Mouse (Mus musculus) midbrain, embryonic 12.5 days (tissue): ENCODE data around the gene Plscr4. TPM values are rescaled to one million over a fixed set of nuclear protein-coding genes. Genes with fewer than 3 reads are reported as not detected.
A peak's percentile ranks its signal among the peaks of the same experiment; 100 is the strongest.

Experiments used
- ATAC-seq: fragments of 200-750 bp; cut with Nextera tagmentation; 2 replicates; pipeline ENCODE4 v1.8.0; 2017; ENCODE audit warnings: low read depth, moderate TSS enrichment, moderate library complexity; ENCODE audit not compliant: low FRiP score
- H3K27ac ChIP-seq: fragments of 300-500 bp; sonication (generic); replicated peaks from 2 replicates; pipeline ENCODE4 v1.5.1; 2016; ENCODE audit warnings: mild to moderate bottlenecking
- H3K27me3 ChIP-seq: fragments of 300-500 bp; sonication (generic); 2 replicates; pipeline ENCODE4 v1.6.1; 2016; ENCODE audit warnings: mild to moderate bottlenecking
- H3K36me3 ChIP-seq: fragments of 300-500 bp; sonication (generic); 2 replicates; pipeline ENCODE4 v1.6.1; 2016
- H3K4me1 ChIP-seq: fragments of 300-500 bp; sonication (generic); 2 replicates; pipeline ENCODE4 v1.6.1; 2016
- H3K4me2 ChIP-seq: fragments of 300-500 bp; sonication (generic); replicated peaks from 2 replicates; pipeline ENCODE4 v1.6.1; 2016; ENCODE audit warnings: mild to moderate bottlenecking, moderate library complexity
- H3K4me3 ChIP-seq: fragments of 300-500 bp; sonication (generic); 2 replicates; pipeline ENCODE4 v1.5.1; 2016; ENCODE audit warnings: mild to moderate bottlenecking
- H3K9ac ChIP-seq: fragments of 300-500 bp; sonication (generic); replicated peaks from 2 replicates; pipeline ENCODE4 v1.6.1; 2016; ENCODE audit warnings: mild to moderate bottlenecking, moderate library complexity
- H3K9me3 ChIP-seq: fragments of 300-500 bp; sonication (generic); 2 replicates; pipeline ENCODE4 v1.6.1; 2016; ENCODE audit warnings: mild to moderate bottlenecking
- WGBS: fragments of 180-500 bp; shearing (Covaris S2); methylation state at CpG from one replicate; pipeline ENCODE4 v1.1.7; 2016; 5-methylcytosine and 5-hydroxymethylcytosine counted together
- polyA plus RNA-seq: library from polyadenylated mRNA; unstranded; fragments of >200 nt; fragmentation: Nextera tagmentation; extraction: Ambion mirVana; gene quantifications from 2 replicates; pipeline ENCODE4 v1.2.1, GENCODE M21; 2016

Gene Plscr4
- polyA plus RNA-seq, 1 experiment from 2014 or later = 1.3 TPM

GRCm38 (mm10) chr9:92474244-92474643 lies 17.1 kb downstream of the Plscr4 start:
- Histone ChIP-seq H3K4me1 (no peaks in the 10 kb centered on the region), H3K27ac (no peak overlapping the region), H3K4me3 (no peak overlapping the region), H3K4me2 (no peak overlapping the region), H3K36me3 (no peaks in the 10 kb centered on the region), H3K9ac (no peak overlapping the region), H3K9me3 (no peaks in the 10 kb centered on the region), H3K27me3 (no peaks in the 10 kb centered on the region)
- no peak for ATAC-seq
- WGBS = 97% methylated on average over 1 of the region's 1 CpGs

GRCm38 (mm10) chr9:92481663-92482062 lies 24.5 kb downstream of the Plscr4 start:
- no peak overlapping the region for H3K4me3 ChIP-seq
- H3K9ac ChIP-seq = no peak overlapping the region
- no peak for ATAC-seq
- no peaks in the 10 kb centered on the region for H3K27me3 ChIP-seq
- no peaks in the 10 kb centered on the region for H3K9me3 ChIP-seq
- no peaks in the 10 kb centered on the region for H3K36me3 ChIP-seq
- H3K27ac ChIP-seq = no peak overlapping the region
- 87% methylated on average over 2 of the region's 2 CpGs for WGBS
- H3K4me1 ChIP-seq = no peaks in the 10 kb centered on the region
- no peak overlapping the region for H3K4me2 ChIP-seq

DNA sequence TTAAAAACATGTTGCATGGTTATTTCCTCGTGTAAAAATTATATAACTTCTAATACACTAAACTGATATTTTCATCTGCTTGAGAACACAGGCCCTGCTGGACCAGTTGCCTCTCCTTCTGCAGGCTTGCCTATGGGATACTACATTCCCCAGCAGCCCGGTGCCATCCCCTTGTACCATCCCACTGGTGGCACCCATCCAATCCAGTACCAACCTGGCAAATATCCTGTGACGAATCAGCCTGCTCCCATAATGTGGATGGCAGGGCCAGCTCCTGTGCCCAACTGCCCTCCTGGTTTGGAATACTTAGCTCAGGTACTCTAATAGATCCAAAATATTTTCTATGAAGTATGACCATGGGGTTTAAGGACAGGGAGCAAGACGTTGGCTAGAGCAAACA lies 25.4 kb downstream of the Plscr4 start:
- ATAC-seq = no peak

GRCm38 (mm10) chr9:92484710-92485267 lies 27.6 kb downstream of the Plscr4 start:
- Histone ChIP-seq H3K27ac (no peak overlapping the region), H3K4me1 (no peaks in the 10 kb centered on the region), H3K36me3 (no peaks in the 10 kb centered on the region), H3K4me3 (no peak overlapping the region), H3K9me3 (no peaks in the 10 kb centered on the region), H3K4me2 (no peak overlapping the region), H3K27me3 (no peaks in the 10 kb centered on the region), H3K9ac (no peak overlapping the region)
- no peak for ATAC-seq
- WGBS = 86% methylated on average over 7 of the region's 7 CpGs

More for the DNA sequence above, 25.4 kb downstream of the Plscr4 start:
- Histone ChIP-seq H3K27ac (no peak overlapping the region), H3K9ac (no peak overlapping the region), H3K4me3 (no peak overlapping the region), H3K36me3 (no peaks in the 10 kb centered on the region), H3K27me3 (no peaks in the 10 kb centered on the region), H3K9me3 (no peaks in the 10 kb centered on the region), H3K4me1 (no peaks in the 10 kb centered on the region), H3K4me2 (no peak overlapping the region)
- WGBS = 89% methylated on average over 4 of the region's 4 CpGs

DNA sequence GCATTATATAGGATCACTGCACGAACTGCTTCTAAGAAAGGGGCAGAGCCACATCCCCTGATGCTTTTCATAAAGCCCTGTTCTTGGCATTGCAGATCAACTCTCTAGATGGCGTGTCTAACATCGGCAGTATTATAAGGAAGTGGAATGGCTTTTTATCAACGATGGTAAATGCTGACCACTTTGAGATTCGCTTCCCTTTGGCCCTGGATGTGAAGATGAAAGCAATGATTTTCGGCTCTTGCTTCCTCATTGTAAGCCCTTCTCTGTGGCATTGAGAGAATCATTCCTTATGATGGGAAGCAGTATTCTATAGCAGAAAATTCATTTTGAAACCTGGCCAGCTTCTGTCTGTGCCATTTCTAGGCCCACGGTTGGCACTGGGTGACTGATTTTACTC lies 32.7 kb downstream of the Plscr4 start:
- Histone ChIP-seq H3K9ac (no peak overlapping the region), H3K4me3 (no peak overlapping the region), H3K27ac (no peak overlapping the region), H3K27me3 (no peaks in the 10 kb centered on the region), H3K4me1 (no peaks in the 10 kb centered on the region), H3K4me2 (no peak overlapping the region), H3K9me3 (no peaks in the 10 kb centered on the region), H3K36me3 (no peaks in the 10 kb centered on the region)
- WGBS = 88% methylated on average over 7 of the region's 7 CpGs
- ATAC-seq = no peak

- 84% methylated on average over 3 of the region's 3 CpGs for WGBS
- no peak overlapping the region for H3K9ac ChIP-seq
- no peaks in the 10 kb centered on the region for H3K4me1 ChIP-seq
- no peaks in the 10 kb centered on the region for H3K27me3 ChIP-seq
- no peak overlapping the region for H3K27ac ChIP-seq
- no peak overlapping the region for H3K4me2 ChIP-seq
- no peaks in the 10 kb centered on the region for H3K9me3 ChIP-seq
- H3K4me3 ChIP-seq = no peak overlapping the region
- H3K36me3 ChIP-seq = no peaks in the 10 kb centered on the region
- no peak for ATAC-seq
Observed at GRCm38 (mm10) chr9:92490319-92490718, 33.1 kb downstream of the Plscr4 start.

GRCm38 (mm10) chr9:92491274-92491673 lies 34.1 kb downstream of the Plscr4 start:
- Histone ChIP-seq H3K27ac (no peak overlapping the region), H3K36me3 (no peaks in the 10 kb centered on the region), H3K4me3 (no peak overlapping the region), H3K4me2 (no peak overlapping the region), H3K9ac (no peak overlapping the region), H3K4me1 (no peaks in the 10 kb centered on the region), H3K27me3 (no peaks in the 10 kb centered on the region), H3K9me3 (no peaks in the 10 kb centered on the region)
- ATAC-seq = no peak
- WGBS = 82% methylated on average over 2 of the region's 2 CpGs

GRCm38 (mm10) chr9:92499710-92500410 lies 42.7 kb downstream of the Plscr4 start:
- H3K4me3 ChIP-seq = no peak overlapping the region
- 43% methylated on average over 12 of the region's 12 CpGs for WGBS
- no peaks in the 10 kb centered on the region for H3K4me1 ChIP-seq
- H3K9me3 ChIP-seq = no peaks in the 10 kb centered on the region
- no peak overlapping the region for H3K4me2 ChIP-seq
- H3K27ac ChIP-seq = no peak overlapping the region
- H3K36me3 ChIP-seq = no peaks in the 10 kb centered on the region
- no peak overlapping the region for H3K9ac ChIP-seq
- peak; percentile 85 for ATAC-seq
- no peaks in the 10 kb centered on the region for H3K27me3 ChIP-seq

GRCm38 (mm10) chr9:92504256-92504655 lies 47.1 kb downstream of the Plscr4 start:
- H3K9me3 ChIP-seq = no peaks in the 10 kb centered on the region
- H3K36me3 ChIP-seq = no peaks in the 10 kb centered on the region
- H3K9ac ChIP-seq = no peak overlapping the region
- WGBS = 79% methylated on average over 3 of the region's 3 CpGs
- H3K4me1 ChIP-seq = no peaks in the 10 kb centered on the region
- ATAC-seq = no peak
- no peak overlapping the region for H3K27ac ChIP-seq
- H3K4me2 ChIP-seq = no peak overlapping the region
- H3K27me3 ChIP-seq = no peaks in the 10 kb centered on the region
- H3K4me3 ChIP-seq = no peak overlapping the region

DNA sequence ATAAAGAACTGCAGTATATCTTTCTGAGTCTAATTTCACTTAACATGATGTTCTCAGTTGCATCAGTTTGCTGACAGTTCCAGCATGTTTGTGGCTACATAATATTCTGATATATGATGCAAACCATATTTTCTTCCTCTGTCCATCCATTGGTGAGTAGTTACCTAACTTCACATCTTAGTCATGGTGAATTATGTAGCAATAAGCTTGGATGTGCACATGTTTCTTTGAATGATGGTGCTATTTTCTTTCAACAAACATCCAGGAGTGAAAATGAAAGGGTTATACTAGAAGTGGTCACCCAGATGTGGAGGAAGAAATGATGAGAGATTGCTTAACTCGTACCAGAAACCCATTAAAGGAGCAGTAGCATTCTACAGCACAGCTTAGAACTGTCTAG lies 47.7 kb downstream of the Plscr4 start:
- Histone ChIP-seq H3K4me3 (no peak overlapping the region), H3K9ac (no peak overlapping the region), H3K36me3 (no peaks in the 10 kb centered on the region), H3K9me3 (no peaks in the 10 kb centered on the region), H3K27me3 (no peaks in the 10 kb centered on the region), H3K4me1 (no peaks in the 10 kb centered on the region), H3K4me2 (no peak overlapping the region), H3K27ac (no peak overlapping the region)
- no peak for ATAC-seq
- 75% methylated on average over 1 of the region's 1 CpGs for WGBS

DNA sequence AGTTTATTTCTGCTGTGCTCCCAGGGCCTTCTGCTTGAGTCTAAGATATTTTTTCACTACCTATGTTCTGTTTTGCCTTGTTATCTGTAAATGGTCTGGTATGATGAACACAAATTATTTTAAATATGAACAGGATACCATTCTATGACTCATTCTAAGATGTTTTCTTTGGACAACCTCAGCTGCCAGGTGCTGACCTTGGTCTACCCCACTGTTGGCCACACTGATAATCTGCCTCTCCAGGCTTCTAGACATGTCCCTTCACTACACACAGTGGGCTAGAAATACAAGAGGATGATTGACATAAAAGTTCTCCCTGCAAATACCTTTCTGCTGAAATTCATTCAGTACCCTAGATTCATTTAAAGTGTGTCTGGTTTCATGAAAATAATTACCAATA lies 54.5 kb downstream of the Plscr4 start:
- ATAC-seq = no peak
- Histone ChIP-seq H3K27ac (no peak overlapping the region), H3K36me3 (no peaks in the 10 kb centered on the region), H3K9me3 (no peaks in the 10 kb centered on the region), H3K27me3 (no peaks in the 10 kb centered on the region), H3K4me3 (no peak overlapping the region), H3K9ac (no peak overlapping the region), H3K4me2 (no peak overlapping the region), H3K4me1 (no peaks in the 10 kb centered on the region)

- Histone ChIP-seq H3K27me3 (no peaks in the 10 kb centered on the region), H3K4me3 (no peak overlapping the region), H3K36me3 (no peaks in the 10 kb centered on the region), H3K9ac (no peak overlapping the region), H3K4me2 (no peak overlapping the region), H3K4me1 (no peaks in the 10 kb centered on the region), H3K9me3 (peaks cover 9% of the 10 kb centered on the region), H3K27ac (no peak overlapping the region)
- no peak for ATAC-seq
- 96% methylated on average over 12 of the region's 12 CpGs for WGBS
Observed at GRCm38 (mm10) chr9:92517036-92517435, 59.9 kb downstream of the Plscr4 start.

DNA sequence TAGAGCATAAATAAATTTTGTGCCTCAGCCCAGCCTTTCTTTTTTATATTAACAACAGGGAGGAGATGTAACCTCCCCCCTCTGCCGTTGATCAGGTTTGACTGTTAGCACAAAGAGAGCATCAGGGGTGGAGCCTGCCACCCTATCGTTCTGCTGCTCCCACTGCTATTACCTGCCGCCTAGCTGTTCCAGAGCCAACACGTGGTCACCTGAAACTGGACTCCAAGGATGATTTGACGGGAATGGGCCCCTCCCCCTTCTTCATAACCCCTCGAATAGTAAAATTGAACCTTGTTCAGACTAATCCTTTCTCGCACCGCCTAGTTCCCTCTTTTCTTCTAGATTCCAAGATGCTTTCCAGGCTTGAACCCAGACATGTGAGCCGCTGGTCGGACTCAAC lies 63.6 kb downstream of the Plscr4 start:
- no peaks in the 10 kb centered on the region for H3K27me3 ChIP-seq
- H3K9ac ChIP-seq = no peak overlapping the region
- H3K4me3 ChIP-seq = no peak overlapping the region
- no peak overlapping the region for H3K27ac ChIP-seq
- H3K9me3 ChIP-seq = peaks cover 9% of the 10 kb centered on the region
- H3K4me1 ChIP-seq = no peaks in the 10 kb centered on the region
- 86% methylated on average over 10 of the region's 10 CpGs for WGBS
- ATAC-seq = no peak
- no peaks in the 10 kb centered on the region for H3K36me3 ChIP-seq
- H3K4me2 ChIP-seq = no peak overlapping the region
